Mouse (Mus musculus) MEL (cell line): Measurements from ENCODE around the gene Cic.
A peak's percentile ranks its signal among the peaks of the same experiment; 100 is the strongest.
"Not testable (repeated sequence)": the region's sequence is repeated elsewhere in the genome, so short reads cannot be mapped to it uniquely, and the experiment has no call there.

Experiments used
- CTCF ChIP-seq, 3 experiments: IDR thresholded peaks in 2 of 3; conservative IDR thresholded peaks in 1 of 3; 2 replicates each; pipeline ENCODE4 v1.5.1; 2011 to 2012; ENCODE audit warnings: low read length in 3 of 3, low read depth in 2 of 3, mild to moderate bottlenecking in 2 of 3, improper control_type of control experiment in 1 of 3, inconsistent platforms in 1 of 3, mixed read lengths in 1 of 3, moderate library complexity in 1 of 3; ENCODE audit not compliant: control insufficient read depth in 1 of 3, insufficient read depth in 1 of 3, poor library complexity in 1 of 3, severe bottlenecking in 1 of 3
- E2F4 ChIP-seq: IDR thresholded peaks from 2 replicates; pipeline ENCODE4 v1.6.1; 2011; ENCODE audit warnings: low read depth, low read length, improper control_type of control experiment, borderline replicate concordance
- HCFC1 ChIP-seq: IDR thresholded peaks from 2 replicates; pipeline ENCODE4 v1.6.1; 2012; ENCODE audit warnings: low read depth, mild to moderate bottlenecking, inconsistent platforms, low read length, improper control_type of control experiment, moderate library complexity
- JUND ChIP-seq: IDR thresholded peaks from 2 replicates; pipeline ENCODE4 v1.6.1; 2011; ENCODE audit warnings: low read depth, mild to moderate bottlenecking, improper control_type of control experiment, low read length
- MAFK ChIP-seq: IDR thresholded peaks from 2 replicates; pipeline ENCODE4 v1.6.1; 2011; ENCODE audit warnings: low read depth, mild to moderate bottlenecking, low read length, improper control_type of control experiment, borderline replicate concordance
- MAX ChIP-seq: IDR thresholded peaks from 2 replicates; pipeline ENCODE4 v1.6.1; 2011; ENCODE audit warnings: low read length, improper control_type of control experiment
- MYC ChIP-seq: IDR thresholded peaks from 2 replicates; pipeline ENCODE4 v1.6.1; 2011; ENCODE audit warnings: low read depth, mild to moderate bottlenecking, low read length, improper control_type of control experiment, moderate library complexity
- RAD21 ChIP-seq: IDR thresholded peaks from 2 replicates; pipeline ENCODE4 v1.6.1; 2011; ENCODE audit warnings: mild to moderate bottlenecking, low read depth, low read length, improper control_type of control experiment
- RCOR1 ChIP-seq: IDR thresholded peaks from 2 replicates; pipeline ENCODE4 v1.6.1; 2012; ENCODE audit warnings: low read depth, mild to moderate bottlenecking, inconsistent platforms, low read length, improper control_type of control experiment
- TCF12 ChIP-seq: IDR thresholded peaks from 2 replicates; pipeline ENCODE4 v1.6.1; 2014; ENCODE audit warnings: low read depth, mild to moderate bottlenecking, inconsistent platforms, low read length, improper control_type of control experiment, moderate library complexity
- ZNF384 ChIP-seq: IDR thresholded peaks from 2 replicates; pipeline ENCODE4 v1.6.1; 2012; ENCODE audit warnings: low read depth, mild to moderate bottlenecking, inconsistent platforms, low read length, improper control_type of control experiment

- not testable (repeated sequence) for TF ChIP-seq CTCF (IDR thresholded peaks at IDR 0.05 in 2 of 3, conservative IDR thresholded peaks at IDR 0.05 in 1 of 3; ENCODE audit: control insufficient read depth in 1 of 3, insufficient read depth in 1 of 3, low read depth in 2 of 3, low read length in 3 of 3, poor library complexity in 1 of 3, severe bottlenecking in 1 of 3); RCOR1; MYC; HCFC1; MAX; MAFK; E2F4; RAD21; JUND
- TF ChIP-seq ZNF384 (0 out of 2 replicates have a peak, but pooled peaks have one; percentile 18), TCF12 (0 out of 2 replicates have a peak, but pooled peaks have one; percentile 18)
These were observed 1.8 kb upstream of the Cic start for GRCm38 (mm10) chr7:25265743-25266142.
